Mouse (Mus musculus) layer of hippocampus, postnatal 36 days (tissue): Measurements from ENCODE around the gene Gm20538. TPM values are rescaled to one million over a fixed set of nuclear protein-coding genes. Genes with fewer than 3 reads are reported as not detected.

ENCODE experiments used
- DNase-seq, 2 experiments: peaks; one replicate each; pipeline ENCODE4 v3.0.0; 2022
- total RNA-seq, 2 experiments: library from RNA; stranded (reverse); gene quantifications; 2 replicates each; pipeline ENCODE4 v1.2.3; 2021

Gm20538 gene
- total RNA-seq, 2 experiments from 2014 or later, result not detected

- no peak for DNase-seq
These were observed 22.6 kb downstream of the Gm20538 start for GRCm38 (mm10) chr19:44530018-44530417.

GRCm38 (mm10) chr19:44525551-44526205 lies 27.0 kb downstream of the Gm20538 start:
- DNase-seq, result no peak

DNA sequence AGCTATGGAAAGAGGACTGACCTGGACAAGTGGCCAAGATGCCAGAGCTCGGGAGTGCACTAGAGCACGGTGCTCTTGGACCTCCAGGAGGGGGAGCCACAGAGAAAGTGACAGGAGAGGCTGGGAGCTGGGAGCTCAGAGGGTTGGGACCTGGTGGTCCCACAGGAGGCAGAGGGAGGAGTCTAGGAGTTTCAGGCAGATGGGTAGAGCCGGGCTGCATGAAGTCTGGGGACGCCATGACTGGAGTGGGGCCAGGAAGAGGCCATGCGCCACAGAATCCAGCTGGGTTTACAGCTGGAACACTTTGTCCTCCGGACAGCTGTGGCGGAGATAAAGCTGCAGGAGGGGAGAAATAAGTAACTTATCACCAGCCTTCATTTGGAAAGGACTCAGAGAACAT lies 33.5 kb downstream of the Gm20538 start:
- no peak for DNase-seq

GRCm38 (mm10) chr19:44517996-44518768 lies 34.4 kb downstream of the Gm20538 start:
- DNase-seq, result no peak

- no peak for DNase-seq
These were observed 36.9 kb downstream of the Gm20538 start for GRCm38 (mm10) chr19:44515769-44516168.

GRCm38 (mm10) chr19:44514521-44515451 lies 37.8 kb downstream of the Gm20538 start:
- no peak for DNase-seq

DNA sequence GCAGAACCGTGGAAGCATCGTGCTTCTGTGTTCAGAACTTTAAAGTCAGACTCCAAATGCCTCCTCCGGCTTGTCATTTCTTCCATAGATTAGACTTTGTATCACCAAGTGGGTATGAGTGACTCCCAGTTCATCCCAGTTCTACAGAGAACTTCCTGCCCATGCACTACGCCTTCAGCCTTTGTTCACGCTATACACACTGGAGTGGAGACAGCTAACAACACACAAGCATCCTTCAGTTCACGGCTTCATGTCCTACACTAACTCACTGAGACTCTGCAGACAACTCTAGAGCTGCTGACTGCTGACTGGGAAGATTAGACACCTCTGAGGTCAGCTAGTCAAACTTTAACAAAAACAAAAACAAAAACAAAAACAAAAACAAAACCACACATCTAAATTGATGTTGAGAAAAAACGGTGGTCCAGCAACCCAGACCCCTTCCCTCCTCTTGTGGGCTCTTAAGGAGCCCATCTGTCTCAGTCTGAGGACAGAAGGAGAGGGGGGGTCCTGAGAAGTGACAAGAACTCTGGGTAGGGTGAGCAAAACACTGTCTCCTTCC lies 38.6 kb downstream of the Gm20538 start:
- no peak for DNase-seq

DNA sequence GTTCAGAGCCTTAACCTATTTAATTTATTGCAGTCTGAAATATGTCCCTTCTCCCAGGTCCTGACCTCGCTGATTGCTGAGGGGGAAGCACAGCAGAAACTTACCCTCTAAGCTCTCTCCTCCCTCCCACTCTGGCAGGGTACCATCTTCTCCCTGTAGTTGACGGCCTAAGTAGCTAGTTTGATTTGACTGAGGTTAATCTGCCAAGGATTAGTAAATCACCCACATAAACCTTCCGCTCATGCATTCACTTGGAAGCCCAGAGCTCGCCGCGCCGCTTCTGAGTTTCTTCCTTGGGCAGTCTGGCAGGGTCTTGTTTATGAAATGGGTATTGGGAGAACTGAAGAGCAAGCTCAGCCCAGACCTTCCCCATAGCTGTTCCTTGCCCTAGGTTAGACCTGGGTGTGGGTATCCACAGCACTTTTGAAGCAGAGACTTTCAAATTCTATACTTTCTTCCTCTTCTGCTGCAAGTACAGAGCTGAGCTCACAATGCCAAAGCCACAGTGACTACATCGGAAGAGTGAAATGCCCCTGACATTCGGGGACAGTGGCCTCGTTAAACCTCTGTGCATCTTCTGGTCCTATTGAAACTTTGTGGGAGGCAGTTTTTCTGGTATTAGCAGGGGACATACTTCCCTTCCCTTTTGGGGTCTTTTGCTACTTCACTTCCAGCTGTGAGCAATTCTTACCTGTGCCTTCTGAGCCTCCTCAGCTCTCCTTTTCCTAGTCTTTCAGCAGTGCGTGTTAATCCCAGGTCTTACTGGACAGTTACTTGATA lies 39.4 kb downstream of the Gm20538 start:
- DNase-seq, result no peak

GRCm38 (mm10) chr19:44512601-44513000 lies 40.0 kb downstream of the Gm20538 start:
- no peak for DNase-seq

DNA sequence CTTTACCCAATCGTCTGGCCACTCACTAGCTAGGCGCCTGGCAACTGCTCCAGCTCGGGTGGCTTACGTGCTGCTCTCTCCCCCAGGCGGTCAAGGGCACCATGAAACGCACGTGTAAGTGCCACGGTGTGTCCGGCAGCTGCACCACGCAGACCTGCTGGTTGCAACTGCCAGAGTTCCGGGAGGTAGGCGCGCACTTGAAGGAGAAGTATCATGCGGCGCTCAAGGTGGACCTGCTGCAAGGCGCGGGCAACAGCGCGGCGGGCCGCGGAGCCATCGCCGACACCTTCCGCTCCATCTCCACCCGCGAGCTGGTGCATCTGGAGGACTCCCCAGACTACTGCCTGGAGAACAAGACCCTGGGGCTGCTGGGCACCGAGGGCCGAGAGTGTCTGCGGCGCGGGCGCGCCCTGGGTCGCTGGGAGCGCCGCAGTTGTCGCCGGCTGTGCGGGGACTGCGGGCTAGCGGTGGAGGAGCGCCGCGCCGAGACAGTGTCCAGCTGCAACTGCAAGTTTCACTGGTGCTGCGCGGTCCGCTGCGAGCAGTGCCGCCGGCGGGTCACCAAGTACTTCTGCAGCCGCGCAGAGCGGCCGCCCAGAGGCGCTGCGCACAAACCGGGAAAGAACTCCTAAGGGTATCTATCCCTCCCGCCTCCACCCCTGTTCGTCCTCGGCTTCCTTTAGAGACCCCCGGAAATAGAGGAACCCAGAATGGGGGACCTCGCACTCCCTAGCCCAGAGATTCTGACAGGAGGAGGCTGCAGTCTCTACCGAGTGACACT lies 41.0 kb downstream of the Gm20538 start:
- peak in 1 of 2 experiments; percentile 9 for DNase-seq

DNA sequence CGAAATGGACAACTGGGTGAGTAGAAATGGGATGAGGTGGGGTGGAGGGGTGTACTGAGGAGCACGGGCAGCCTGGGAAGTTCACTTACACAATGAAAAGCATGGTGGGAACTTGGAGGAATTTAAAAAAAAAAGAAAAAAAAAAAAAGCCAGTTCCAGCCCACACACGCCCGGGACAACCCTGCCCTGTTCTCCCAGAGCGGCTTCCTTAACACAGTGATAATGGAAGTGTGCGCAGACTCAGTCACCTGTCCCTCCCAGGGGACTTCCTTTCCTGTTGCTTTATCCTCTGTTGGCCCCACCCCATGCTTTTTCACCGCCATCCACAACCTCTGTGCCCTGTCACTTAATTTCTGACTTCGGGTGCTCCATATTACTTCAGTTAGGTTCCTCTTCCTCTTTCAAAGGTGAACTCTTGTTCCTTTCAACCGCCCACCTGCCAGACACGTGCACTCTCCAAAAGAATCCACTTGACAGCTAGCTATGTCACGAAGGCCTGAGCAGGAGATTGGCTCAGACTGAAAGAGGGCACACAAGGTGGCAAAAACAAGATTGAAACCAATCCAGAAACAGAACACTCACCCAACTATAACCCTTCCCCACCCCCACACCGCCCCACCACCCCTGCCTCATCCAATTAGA lies 42.0 kb downstream of the Gm20538 start:
- DNase-seq, result no peak

DNA sequence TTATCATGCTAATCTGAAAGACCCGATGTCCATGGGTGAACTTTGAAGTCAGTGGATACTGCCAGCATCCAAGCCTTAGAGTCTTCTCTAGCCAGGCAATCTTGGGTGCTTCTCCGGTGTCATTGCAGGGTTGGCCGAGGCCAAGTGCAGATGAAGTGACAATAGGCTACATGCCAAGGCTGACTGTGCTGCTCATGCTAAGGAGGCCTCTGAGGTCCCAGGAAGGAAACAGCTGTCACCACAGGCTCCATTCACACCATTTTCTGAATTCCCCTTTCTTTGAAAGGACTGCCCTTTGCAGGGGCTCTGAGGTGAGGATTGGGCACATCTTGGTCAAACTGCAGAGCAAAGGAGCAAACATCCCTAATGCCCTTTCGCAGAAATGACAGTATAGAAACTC lies 49.9 kb downstream of the Gm20538 start:
- DNase-seq, result no peak

- no peak for DNase-seq
These were observed 50.7 kb downstream of the Gm20538 start for GRCm38 (mm10) chr19:44501925-44502324.

GRCm38 (mm10) chr19:44500240-44500639 lies 52.4 kb downstream of the Gm20538 start:
- no peak for DNase-seq

GRCm38 (mm10) chr19:44498936-44499335 lies 53.7 kb downstream of the Gm20538 start:
- no peak for DNase-seq

DNA sequence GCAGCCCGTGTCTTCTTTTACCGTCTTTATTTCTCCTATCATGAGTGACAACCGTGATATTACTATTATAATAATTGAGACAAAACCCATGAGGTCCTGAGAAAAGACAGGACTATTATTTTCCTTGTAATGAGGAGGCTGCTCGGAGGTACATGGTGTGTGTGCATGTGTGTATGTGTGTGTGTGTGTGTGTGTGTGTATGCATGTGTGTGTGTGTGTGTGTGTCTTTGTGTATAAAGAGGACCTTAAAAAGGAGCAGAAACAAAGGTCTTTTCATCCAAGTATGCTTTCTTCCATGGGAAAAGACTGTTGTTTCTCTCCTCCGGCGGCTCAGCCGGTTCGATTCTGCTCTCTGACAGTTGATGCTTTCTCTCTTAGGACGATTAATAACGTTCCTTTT lies 55.7 kb downstream of the Gm20538 start:
- DNase-seq, result no peak

DNA sequence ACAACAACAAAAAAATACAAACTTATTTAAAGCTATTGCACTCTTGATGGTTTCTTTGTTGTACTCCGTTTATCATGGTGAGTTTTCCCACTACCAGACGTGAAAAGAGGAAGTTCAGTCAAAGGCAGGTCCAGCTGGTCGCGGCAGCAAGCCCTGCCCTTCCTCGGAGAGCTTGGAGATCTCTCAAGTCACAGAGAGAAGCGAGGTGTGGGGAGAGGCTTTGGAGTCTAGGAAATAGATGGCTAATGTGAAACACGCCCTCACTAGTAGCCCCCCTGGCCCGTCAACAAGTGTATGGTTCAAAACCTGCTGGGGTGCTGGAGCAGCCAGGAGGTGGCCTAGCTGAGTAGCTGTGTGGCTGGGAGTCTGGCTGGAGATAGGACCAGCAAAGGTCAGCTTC lies 56.1 kb downstream of the Gm20538 start:
- DNase-seq, result no peak
